Mouse (Mus musculus) right cerebral cortex, postnatal 10 days (tissue): Measurements from ENCODE around the gene Slc6a15.

Experiments
- DNase-seq, 2 experiments: peaks; one replicate each; pipeline ENCODE4 v3.0.0; 2021; ENCODE audit warnings: low spot score in 2 of 2

Gene Slc6a15

GRCm38 (mm10) chr10:103367371-103368295, at the start of gene Slc6a15:
Slc6a15 (plus strand) TSS chr10:103367783.
- DNase-seq = peak; percentile 72 to 80

DNA sequence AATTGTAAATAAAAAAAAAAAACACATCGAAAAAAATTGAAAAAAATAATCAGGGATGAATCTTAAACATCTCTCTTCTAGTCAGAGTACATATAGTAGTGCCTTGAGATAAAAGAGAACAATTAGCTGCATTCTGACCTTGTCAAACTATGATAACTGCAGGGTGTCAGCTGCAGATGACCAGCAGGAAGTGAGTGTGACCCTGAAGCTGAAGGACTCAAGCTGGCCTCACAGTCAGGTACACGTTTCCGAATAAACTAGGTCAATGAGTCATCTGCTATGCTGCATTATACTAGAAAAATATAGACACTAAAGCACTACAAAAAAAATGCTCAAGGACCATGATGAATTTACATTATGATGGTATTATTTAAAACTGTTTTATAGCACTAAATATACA, 45.6 kb upstream of the Slc6a15 start:
- no peak for DNase-seq

GRCm38 (mm10) chr10:103323386-103323785, 44.2 kb upstream of the Slc6a15 start:
- no peak for DNase-seq

DNA sequence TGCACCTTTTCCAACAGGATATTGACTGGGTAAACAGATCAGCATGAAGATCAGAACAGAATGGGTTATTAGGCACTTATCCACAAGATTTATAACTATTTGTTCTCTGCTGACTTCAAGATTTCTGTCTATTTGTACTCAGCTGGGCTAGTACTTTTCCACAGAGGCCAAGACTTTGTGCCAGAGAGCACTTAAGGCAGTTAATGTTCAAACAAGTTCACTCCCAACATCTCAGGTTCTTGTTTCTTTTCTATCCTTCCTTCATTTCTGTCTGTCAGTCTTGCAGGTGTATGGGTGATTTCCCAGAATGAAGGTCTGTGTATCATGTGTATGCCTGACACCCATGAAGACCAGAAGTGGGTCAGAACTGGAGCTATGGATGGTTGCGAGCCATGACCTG, 33.3 kb upstream of the Slc6a15 start:
- DNase-seq = no peak

DNA sequence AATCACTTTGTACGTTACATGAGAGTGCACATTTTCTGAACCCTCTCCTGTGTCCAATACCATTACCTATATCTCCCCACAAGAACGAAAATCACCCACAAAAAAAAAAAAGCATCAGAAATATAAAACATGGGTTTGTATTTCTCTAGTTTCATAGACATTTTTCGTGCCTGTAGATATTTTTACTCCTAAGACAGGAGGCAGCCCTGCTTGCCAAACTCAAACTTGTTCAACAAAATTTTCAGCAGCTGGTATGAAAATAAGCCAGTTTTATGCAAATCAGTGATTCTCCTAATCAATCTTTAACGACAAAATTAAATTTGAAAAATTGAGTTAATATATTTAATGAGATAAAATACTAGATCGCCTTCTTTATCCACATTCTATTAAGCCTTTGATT, 27.7 kb upstream of the Slc6a15 start:
- peak in 1 of 2 experiments; percentile 26 for DNase-seq

- DNase-seq = no peak
Observed at GRCm38 (mm10) chr10:103346797-103347196, 20.8 kb upstream of the Slc6a15 start.

- peak; percentile 68 to 73 for DNase-seq
Observed at GRCm38 (mm10) chr10:103368296-103369080, 905 bp downstream of the Slc6a15 start.

DNA sequence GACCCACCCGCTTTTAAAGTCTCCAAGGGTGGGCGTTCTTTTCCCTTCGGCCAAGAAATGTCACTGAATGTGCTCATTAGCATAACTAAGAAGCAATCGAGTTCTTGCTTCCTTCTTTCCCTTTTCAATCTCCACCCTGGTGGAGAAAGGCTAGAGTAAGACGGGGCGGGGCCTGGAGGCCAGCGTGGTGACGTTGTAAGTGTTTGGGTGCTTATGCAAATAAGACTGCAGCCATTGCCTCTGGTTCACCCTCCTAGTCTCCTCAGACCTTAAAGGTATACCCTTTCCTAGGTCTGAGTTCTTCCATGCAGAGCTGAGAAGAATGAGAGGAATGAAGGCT, 1.5 kb downstream of the Slc6a15 start:
- DNase-seq = peak; percentile 75 to 79

GRCm38 (mm10) chr10:103402171-103402570, 34.6 kb downstream of the Slc6a15 start:
- no peak for DNase-seq

- DNase-seq = no peak
Observed at GRCm38 (mm10) chr10:103427717-103428116, 60.1 kb downstream of the Slc6a15 start.

GRCm38 (mm10) chr10:103442588-103442987, 75.0 kb downstream of the Slc6a15 start:
- no peak for DNase-seq

- peak in 1 of 2 experiments; percentile 29 for DNase-seq
Observed at GRCm38 (mm10) chr10:103443070-103443469, 75.5 kb downstream of the Slc6a15 start.

- no peak for DNase-seq
Observed at GRCm38 (mm10) chr10:103448340-103448739, 80.8 kb downstream of the Slc6a15 start.

GRCm38 (mm10) chr10:103457896-103458295, 90.3 kb downstream of the Slc6a15 start:
- DNase-seq = peak in 1 of 2 experiments; percentile 25
